Mouse (Mus musculus): ENCODE measurements at regions not wholly inside any gene's neighbourhood (a gene's known extent, or its start where the extent isn't known, plus 50 kb on each side); places are given as distances from the start of the nearest gene placed in this dataset.

DNA sequence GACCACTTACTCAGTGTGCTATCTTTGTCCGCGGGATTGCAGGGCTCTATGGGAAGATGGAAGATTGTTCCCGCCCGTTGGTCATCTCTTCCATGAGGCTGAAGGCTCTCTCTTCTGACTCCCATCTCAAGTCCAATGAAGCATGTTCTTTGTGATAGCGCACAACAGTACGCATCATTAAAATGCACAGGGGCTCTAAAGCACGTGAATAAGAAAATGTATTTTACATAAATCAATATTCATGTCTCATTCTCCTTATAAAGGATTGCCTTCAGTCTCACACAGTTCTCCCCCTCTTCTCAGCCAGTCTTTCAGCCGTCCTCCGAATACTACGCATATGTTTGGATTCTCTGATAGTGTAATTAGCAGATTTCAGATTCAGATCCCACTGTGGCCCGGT, 420.4 kb downstream of the Cdh26 start:
- TF ChIP-seq CTCF (IDR thresholded peaks at IDR 0.05; ENCODE audit: insufficient read depth, low read depth, low read length) (no peak), POLR2A (IDR thresholded peaks at IDR 0.05; ENCODE audit: insufficient read depth, low read depth, low read length) (no peak)
